Mouse (Mus musculus) embryonic facial prominence, embryonic 11.5 days (tissue): ENCODE measurements around the gene Spty2d1. TPM values are rescaled to one million over a fixed set of nuclear protein-coding genes. Genes with fewer than 3 reads are reported as not detected.
A peak's percentile ranks its signal among the peaks of the same experiment; 100 is the strongest.

Experiments used
- ATAC-seq: fragments of 200-750 bp; cut with Nextera tagmentation; replicated peaks from 2 replicates; pipeline ENCODE4 v1.8.0; 2017; ENCODE audit warnings: low read depth; ENCODE audit not compliant: insufficient number of reproducible peaks, low FRiP score, low TSS enrichment
- DNase-seq: peaks from one replicate; pipeline ENCODE4 v3.0.0-alpha.2; 2015; ENCODE audit warnings: low spot score
- H3K27ac ChIP-seq: fragments of 300-500 bp; sonication (generic); replicated peaks from 2 replicates; pipeline ENCODE4 v1.5.1; 2014; ENCODE audit warnings: mild to moderate bottlenecking, low read depth, low read length, control low read depth
- H3K27me3 ChIP-seq: fragments of 300-500 bp; sonication (generic); 2 replicates; pipeline ENCODE4 v1.6.1; 2014; ENCODE audit warnings: mild to moderate bottlenecking, low read length, moderate library complexity, mixed read lengths; ENCODE audit not compliant: control insufficient read depth, insufficient read depth
- H3K36me3 ChIP-seq: fragments of 300-500 bp; sonication (generic); replicated peaks from 2 replicates; pipeline ENCODE4 v1.6.1; 2014; ENCODE audit warnings: low read depth, mild to moderate bottlenecking, low read length, moderate library complexity, mixed read lengths; ENCODE audit not compliant: control insufficient read depth, insufficient read depth
- H3K4me1 ChIP-seq: fragments of 300-500 bp; sonication (generic); 2 replicates; pipeline ENCODE4 v1.6.1; 2014; ENCODE audit warnings: low read length, mixed read lengths; ENCODE audit not compliant: control insufficient read depth, insufficient read depth
- H3K4me2 ChIP-seq: fragments of 300-500 bp; sonication (generic); 2 replicates; pipeline ENCODE4 v1.6.1; 2014; ENCODE audit warnings: low read depth, mild to moderate bottlenecking, control low read depth, low read length, moderate library complexity
- H3K4me3 ChIP-seq: fragments of 300-500 bp; sonication (generic); 2 replicates; pipeline ENCODE4 v1.5.1; 2014; ENCODE audit warnings: low read depth, low read length, control low read depth
- H3K9ac ChIP-seq: fragments of 300-500 bp; sonication (generic); replicated peaks from 2 replicates; pipeline ENCODE4 v1.6.1; 2014; ENCODE audit warnings: mild to moderate bottlenecking, control low read depth, low read length
- H3K9me3 ChIP-seq: fragments of 300-500 bp; sonication (generic); replicated peaks from 2 replicates; pipeline ENCODE4 v1.6.1; 2016; ENCODE audit warnings: mild to moderate bottlenecking, low read length, inconsistent platforms, mixed read lengths; ENCODE audit not compliant: control insufficient read depth
- WGBS: fragments of 180-500 bp; shearing (Covaris S2); extraction: QIAGEN DNeasy Blood & Tissue Kit; methylation state at CpG from one replicate; pipeline ENCODE4 v1.1.7; 2014; 5-methylcytosine and 5-hydroxymethylcytosine counted together
- polyA plus RNA-seq: library from polyadenylated mRNA; unstranded; fragments of >200 nt; fragmentation: Nextera tagmentation; extraction: Ambion mirVana; gene quantifications from 2 replicates; pipeline ENCODE4 v1.2.1, GENCODE M21; 2014

Spty2d1 gene
- polyA plus RNA-seq, 1 experiment from 2014 or later = 14.5 TPM

GRCm38 (mm10) chr7:47050766-47051165 is 42.6 kb upstream of the Spty2d1 start:
- Histone ChIP-seq H3K9me3 (no peaks in the 10 kb centered on the region), H3K4me3 (peak overlapping the region; percentile 82), H3K36me3 (no peaks in the 10 kb centered on the region), H3K4me2 (peak overlapping the region; percentile 75), H3K27me3 (no peaks in the 10 kb centered on the region), H3K4me1 (peaks cover 3% of the 10 kb centered on the region), H3K9ac (peak overlapping the region; percentile 81), H3K27ac (peak overlapping the region; percentile 88)
- WGBS = under 1% methylated on average over 34 of the region's 34 CpGs
- DNase-seq (peak; percentile 48), ATAC-seq (peak; percentile 75)

GRCm38 (mm10) chr7:47050366-47050765 is 42.2 kb upstream of the Spty2d1 start, which contains the start of gene Tmem86a:
Tmem86a (plus strand) TSS chr7:47050601.
- Histone ChIP-seq H3K4me3 (peak within 1 kb of the TSS; percentile 82), H3K4me2 (peak within 1 kb of the TSS; percentile 75), H3K27ac (peak within 1 kb of the TSS; percentile 88), H3K36me3 (no peaks in the 10 kb centered on the region), H3K27me3 (no peaks in the 10 kb centered on the region), H3K9me3 (no peaks in the 10 kb centered on the region), H3K4me1 (peaks cover 3% of the 10 kb centered on the region), H3K9ac (peak within 1 kb of the TSS; percentile 81)
- WGBS = under 1% methylated on average over 33 of the region's 33 CpGs
- ATAC-seq (peak; percentile 97), DNase-seq (peak; percentile 98)

GRCm38 (mm10) chr7:47042823-47043490 is 34.7 kb upstream of the Spty2d1 start:
- H3K4me2 ChIP-seq = no peak overlapping the region
- DNase-seq (peak; percentile 15), ATAC-seq (no peak)
- 24% methylated on average over 6 of the region's 6 CpGs for WGBS
- no peaks in the 10 kb centered on the region for H3K9me3 ChIP-seq
- no peaks in the 10 kb centered on the region for H3K36me3 ChIP-seq
- H3K27ac ChIP-seq = no peak overlapping the region
- no peak overlapping the region for H3K4me3 ChIP-seq
- H3K9ac ChIP-seq = no peak overlapping the region
- H3K27me3 ChIP-seq = no peaks in the 10 kb centered on the region
- no peaks in the 10 kb centered on the region for H3K4me1 ChIP-seq

GRCm38 (mm10) chr7:47042121-47042520 is 33.9 kb upstream of the Spty2d1 start:
- Histone ChIP-seq H3K9me3 (no peaks in the 10 kb centered on the region), H3K27me3 (no peaks in the 10 kb centered on the region), H3K4me2 (no peak overlapping the region), H3K36me3 (no peaks in the 10 kb centered on the region), H3K4me1 (no peaks in the 10 kb centered on the region), H3K9ac (no peak overlapping the region), H3K4me3 (no peak overlapping the region), H3K27ac (no peak overlapping the region)
- WGBS = 63% methylated on average over 4 of the region's 4 CpGs
- ATAC-seq (no peak), DNase-seq (no peak)

GRCm38 (mm10) chr7:47041706-47042105 is 33.5 kb upstream of the Spty2d1 start:
- WGBS = 81% methylated on average over 3 of the region's 3 CpGs
- no peak overlapping the region for H3K4me3 ChIP-seq
- no peaks in the 10 kb centered on the region for H3K9me3 ChIP-seq
- H3K4me2 ChIP-seq = no peak overlapping the region
- DNase-seq (no peak), ATAC-seq (no peak)
- no peaks in the 10 kb centered on the region for H3K36me3 ChIP-seq
- no peak overlapping the region for H3K9ac ChIP-seq
- H3K4me1 ChIP-seq = no peaks in the 10 kb centered on the region
- no peaks in the 10 kb centered on the region for H3K27me3 ChIP-seq
- H3K27ac ChIP-seq = no peak overlapping the region

- 83% methylated on average over 8 of the region's 8 CpGs for WGBS
- Histone ChIP-seq H3K4me2 (no peak overlapping the region), H3K27me3 (no peaks in the 10 kb centered on the region)
These were observed 27.2 kb upstream of the Spty2d1 start for GRCm38 (mm10) chr7:47035426-47035825.

GRCm38 (mm10) chr7:47034785-47035384 is 26.7 kb upstream of the Spty2d1 start:
- Histone ChIP-seq H3K27ac (no peak overlapping the region), H3K4me2 (no peak overlapping the region), H3K9ac (no peak overlapping the region), H3K36me3 (no peaks in the 10 kb centered on the region), H3K4me1 (no peaks in the 10 kb centered on the region), H3K27me3 (no peaks in the 10 kb centered on the region), H3K9me3 (no peaks in the 10 kb centered on the region), H3K4me3 (no peak overlapping the region)
- DNase-seq (no peak), ATAC-seq (no peak)
- 84% methylated on average over 4 of the region's 4 CpGs for WGBS

More at GRCm38 (mm10) chr7:47035426-47035825, 27.2 kb upstream of the Spty2d1 start:
- Histone ChIP-seq H3K9ac (no peak overlapping the region), H3K4me3 (no peak overlapping the region), H3K4me1 (no peaks in the 10 kb centered on the region), H3K36me3 (no peaks in the 10 kb centered on the region), H3K9me3 (no peaks in the 10 kb centered on the region), H3K27ac (no peak overlapping the region)
- DNase-seq (no peak), ATAC-seq (no peak)

- Histone ChIP-seq H3K4me1 (no peaks in the 10 kb centered on the region), H3K27ac (no peak overlapping the region), H3K27me3 (no peaks in the 10 kb centered on the region), H3K4me2 (no peak overlapping the region), H3K36me3 (no peaks in the 10 kb centered on the region), H3K9me3 (no peaks in the 10 kb centered on the region), H3K9ac (no peak overlapping the region), H3K4me3 (no peak overlapping the region)
- no peak for DNase-seq
- WGBS = 85% methylated on average over 4 of the region's 4 CpGs
- no peak for ATAC-seq
These were observed 23.2 kb upstream of the Spty2d1 start for GRCm38 (mm10) chr7:47031371-47031770.
